Mouse (Mus musculus): ENCODE measurements around the gene Zfhx3. TPM values are rescaled to one million over a fixed set of nuclear protein-coding genes. Genes with fewer than 3 reads are reported as not detected.

Gene Zfhx3
- polyA plus RNA-seq, 2 experiments: 14.4 to 26.1 TPM

DNA sequence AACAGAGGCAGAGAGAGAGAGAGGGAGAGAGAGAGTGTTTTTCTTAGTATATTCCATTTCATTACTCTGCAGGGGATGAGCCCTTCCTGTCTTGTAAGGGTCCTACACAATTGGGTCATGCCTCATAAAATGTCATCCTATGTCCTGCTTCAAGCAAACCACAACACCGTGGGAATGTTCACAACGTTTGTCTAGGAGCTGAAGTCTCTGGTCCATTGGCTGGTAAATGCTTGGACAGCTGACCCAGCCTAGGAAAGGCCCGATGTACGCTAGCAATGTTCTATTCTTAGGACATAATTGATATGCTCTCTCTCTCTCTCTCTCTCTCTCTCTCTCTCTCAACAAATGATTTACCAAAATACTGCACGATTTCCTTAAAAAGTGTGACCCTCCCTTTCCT lies 666.2 kb downstream of the Zfhx3 start:
- H3K9me3 ChIP-seq (ENCODE audit: control insufficient read depth, low read length): no peaks in the 10 kb centered on the region
- no peak overlapping the region for H3K4me2 ChIP-seq (replicated peaks; ENCODE audit: low read depth, low read length, severe bottlenecking)
- no peak overlapping the region for H3K27ac ChIP-seq (replicated peaks; ENCODE audit: low read depth, low read length)
- no peak for ATAC-seq (ENCODE audit: low FRiP score, low read depth)
- no peak for DNase-seq (ENCODE audit: low spot score)
- 78% methylated on average over 5 of the region's 5 CpGs for WGBS
- H3K9ac ChIP-seq (ENCODE audit: low read depth, low read length, severe bottlenecking): no peak overlapping the region
- H3K27me3 ChIP-seq (ENCODE audit: control insufficient read depth, insufficient read depth, low read length): no peaks in the 10 kb centered on the region
- no peak overlapping the region for H3K4me3 ChIP-seq (replicated peaks; ENCODE audit: low read length)
- no peak for TF ChIP-seq POLR2A (IDR thresholded peaks at IDR 0.05; ENCODE audit: borderline replicate concordance, extremely low read depth, insufficient read depth, insufficient read length)
- H3K36me3 ChIP-seq (ENCODE audit: control insufficient read depth, insufficient read depth, low read length): no peaks in the 10 kb centered on the region
- peaks cover 4% of the 10 kb centered on the region for H3K4me1 ChIP-seq (ENCODE audit: control insufficient read depth, insufficient read depth, low read length)

DNA sequence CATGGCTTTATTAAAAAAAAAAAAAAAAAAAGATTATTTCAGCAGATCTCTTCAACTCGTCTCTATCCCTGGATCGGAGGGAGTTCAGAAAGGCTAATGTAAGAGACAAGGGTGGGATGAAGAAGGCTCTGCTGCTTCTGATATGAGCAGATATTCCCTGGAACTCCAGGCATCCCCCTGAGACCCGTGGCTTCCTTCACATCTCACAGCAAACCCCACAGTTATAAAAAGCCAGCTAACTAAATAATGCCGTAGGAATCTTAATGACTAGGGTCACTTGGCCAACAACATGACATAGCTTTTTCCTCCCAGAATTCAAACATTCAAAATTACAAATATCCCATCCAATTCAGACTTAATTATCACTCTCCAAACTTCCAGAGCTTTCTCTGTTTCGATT lies 666.7 kb downstream of the Zfhx3 start:
- no peak overlapping the region for H3K4me3 ChIP-seq (replicated peaks; ENCODE audit: low read length)
- H3K9me3 ChIP-seq (ENCODE audit: control insufficient read depth, low read length): no peaks in the 10 kb centered on the region
- no peaks in the 10 kb centered on the region for H3K27me3 ChIP-seq (ENCODE audit: control insufficient read depth, insufficient read depth, low read length)
- peaks cover 4% of the 10 kb centered on the region for H3K4me1 ChIP-seq (ENCODE audit: control insufficient read depth, insufficient read depth, low read length)
- H3K4me2 ChIP-seq (replicated peaks; ENCODE audit: low read depth, low read length, severe bottlenecking): no peak overlapping the region
- DNase-seq (ENCODE audit: low spot score) (no peak), ATAC-seq (ENCODE audit: low FRiP score, low read depth) (no peak)
- no peak overlapping the region for H3K27ac ChIP-seq (replicated peaks; ENCODE audit: low read depth, low read length)
- no peak overlapping the region for H3K9ac ChIP-seq (ENCODE audit: low read depth, low read length, severe bottlenecking)
- H3K36me3 ChIP-seq (ENCODE audit: control insufficient read depth, insufficient read depth, low read length): no peaks in the 10 kb centered on the region
- no peak for TF ChIP-seq POLR2A (IDR thresholded peaks at IDR 0.05; ENCODE audit: borderline replicate concordance, extremely low read depth, insufficient read depth, insufficient read length)
- WGBS: 58% methylated on average over 5 of the region's 5 CpGs

DNA sequence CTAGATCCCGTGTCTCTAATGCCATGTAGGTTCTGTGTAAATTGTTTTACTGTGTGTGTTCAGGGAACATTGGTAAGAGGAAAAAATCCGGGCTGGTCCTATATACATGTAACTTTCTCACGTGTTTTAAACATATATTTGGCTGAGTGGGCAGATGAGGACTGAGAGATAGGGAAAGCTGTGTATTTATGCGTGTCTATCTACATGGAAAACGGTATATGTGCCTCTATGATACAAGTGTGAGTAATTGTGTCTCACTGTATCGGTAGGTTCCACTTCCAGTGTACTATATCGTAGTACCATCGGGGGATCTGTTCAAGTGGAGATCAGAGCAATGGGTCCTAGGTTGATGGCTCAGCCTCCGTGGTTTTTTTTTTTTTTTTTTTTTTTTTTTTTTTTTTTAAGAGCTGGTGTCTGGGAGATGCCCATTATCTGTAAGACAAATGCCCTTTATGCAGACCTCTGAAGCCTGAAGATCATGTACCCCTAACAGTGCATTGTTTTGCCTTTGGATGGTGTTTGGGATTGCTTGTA lies 668.8 kb downstream of the Zfhx3 start:
- 89% methylated on average over 9 of the region's 9 CpGs for WGBS

DNA sequence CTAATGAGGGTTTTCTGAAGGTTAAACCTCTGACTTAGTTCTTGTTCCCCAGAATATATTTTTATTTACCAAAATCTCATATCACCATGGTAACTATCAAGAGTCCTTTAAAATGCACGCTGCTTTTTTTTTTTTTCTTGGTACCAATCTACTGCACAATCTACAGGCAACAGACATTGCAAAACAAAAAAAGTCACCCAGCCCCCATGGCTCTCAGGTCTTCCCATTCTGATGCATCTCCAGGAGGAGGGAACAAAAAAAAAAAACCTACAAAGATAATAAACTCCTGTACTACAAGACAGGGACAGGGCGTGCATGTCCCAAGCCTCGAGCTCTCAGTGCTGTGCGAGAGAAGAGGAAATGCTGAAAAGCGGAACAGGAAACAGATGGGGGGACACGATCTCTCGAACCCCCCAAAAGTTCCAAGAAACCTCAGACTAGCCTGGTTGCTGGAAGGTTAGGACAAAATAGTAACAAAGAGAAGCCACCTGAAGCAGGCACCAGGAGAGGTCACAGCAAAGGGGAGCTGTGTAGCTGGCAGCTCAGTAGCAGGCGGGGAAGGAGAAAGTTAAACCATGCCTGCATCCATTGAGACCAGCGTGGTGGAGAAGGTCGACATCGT lies 669.5 kb downstream of the Zfhx3 start:
- DNase-seq (ENCODE audit: low spot score): no peak
- H3K4me3 ChIP-seq (replicated peaks; ENCODE audit: low read length): no peak overlapping the region

More for the DNA sequence above, 668.8 kb downstream of the Zfhx3 start:
- TF ChIP-seq POLR2A (IDR thresholded peaks at IDR 0.05; ENCODE audit: borderline replicate concordance, extremely low read depth, insufficient read depth, insufficient read length): no peak
- Histone ChIP-seq H3K4me2 (replicated peaks; ENCODE audit: low read depth, low read length, severe bottlenecking) (no peak overlapping the region), H3K4me3 (replicated peaks; ENCODE audit: low read length) (no peak overlapping the region), H3K27ac (replicated peaks; ENCODE audit: low read depth, low read length) (no peak overlapping the region), H3K9me3 (ENCODE audit: control insufficient read depth, low read length) (no peaks in the 10 kb centered on the region), H3K4me1 (ENCODE audit: control insufficient read depth, insufficient read depth, low read length) (peaks cover 4% of the 10 kb centered on the region), H3K27me3 (ENCODE audit: control insufficient read depth, insufficient read depth, low read length) (no peaks in the 10 kb centered on the region), H3K36me3 (ENCODE audit: control insufficient read depth, insufficient read depth, low read length) (no peaks in the 10 kb centered on the region), H3K9ac (ENCODE audit: low read depth, low read length, severe bottlenecking) (no peak overlapping the region)
- ATAC-seq (ENCODE audit: low FRiP score, low read depth) (no peak), DNase-seq (ENCODE audit: low spot score) (no peak)

DNA sequence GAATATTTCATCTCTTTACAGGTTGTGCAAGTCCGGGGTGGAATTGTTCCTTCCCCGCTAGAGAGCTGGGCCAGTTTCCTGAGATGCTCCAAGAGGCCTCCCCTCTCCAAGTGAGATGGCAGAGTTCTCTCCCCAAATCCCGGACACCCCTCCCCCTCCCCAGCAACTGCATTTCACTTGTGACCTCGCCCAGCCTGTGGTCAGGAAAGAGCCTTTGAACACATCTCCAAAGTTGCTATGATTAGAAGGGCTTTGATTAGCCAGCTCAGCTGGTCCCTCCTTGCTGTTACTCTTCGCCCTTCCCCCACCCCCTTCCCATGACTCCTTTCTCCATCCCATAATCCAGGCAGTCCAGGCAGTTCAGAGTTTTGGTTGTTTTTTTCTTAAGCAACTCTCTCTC lies 670.4 kb downstream of the Zfhx3 start:
- H3K27me3 ChIP-seq (ENCODE audit: control insufficient read depth, insufficient read depth, low read length): no peaks in the 10 kb centered on the region
- no peak overlapping the region for H3K4me3 ChIP-seq (replicated peaks; ENCODE audit: low read length)
- H3K27ac ChIP-seq (replicated peaks; ENCODE audit: low read depth, low read length): no peak overlapping the region
- WGBS: 29% methylated on average over 5 of the region's 5 CpGs
- TF ChIP-seq POLR2A (IDR thresholded peaks at IDR 0.05; ENCODE audit: borderline replicate concordance, extremely low read depth, insufficient read depth, insufficient read length): no peak
- H3K9ac ChIP-seq (ENCODE audit: low read depth, low read length, severe bottlenecking): no peak overlapping the region
- H3K4me1 ChIP-seq (ENCODE audit: control insufficient read depth, insufficient read depth, low read length): peaks cover 4% of the 10 kb centered on the region
- H3K36me3 ChIP-seq (ENCODE audit: control insufficient read depth, insufficient read depth, low read length): no peaks in the 10 kb centered on the region
- ATAC-seq (ENCODE audit: low FRiP score, low read depth): no peak
- DNase-seq (ENCODE audit: low spot score): no peak
- H3K9me3 ChIP-seq (ENCODE audit: control insufficient read depth, low read length): no peaks in the 10 kb centered on the region
- H3K4me2 ChIP-seq (replicated peaks; ENCODE audit: low read depth, low read length, severe bottlenecking): no peak overlapping the region

More for the DNA sequence above, 669.5 kb downstream of the Zfhx3 start:
- WGBS: 60% methylated on average over 11 of the region's 11 CpGs
- Histone ChIP-seq H3K9me3 (ENCODE audit: control insufficient read depth, low read length) (no peaks in the 10 kb centered on the region), H3K9ac (ENCODE audit: low read depth, low read length, severe bottlenecking) (no peak overlapping the region), H3K4me1 (ENCODE audit: control insufficient read depth, insufficient read depth, low read length) (peaks cover 4% of the 10 kb centered on the region), H3K27ac (replicated peaks; ENCODE audit: low read depth, low read length) (no peak overlapping the region), H3K4me2 (replicated peaks; ENCODE audit: low read depth, low read length, severe bottlenecking) (no peak overlapping the region), H3K27me3 (ENCODE audit: control insufficient read depth, insufficient read depth, low read length) (no peaks in the 10 kb centered on the region), H3K36me3 (ENCODE audit: control insufficient read depth, insufficient read depth, low read length) (no peaks in the 10 kb centered on the region)
- ATAC-seq (ENCODE audit: low FRiP score, low read depth): no peak
- TF ChIP-seq POLR2A (IDR thresholded peaks at IDR 0.05; ENCODE audit: borderline replicate concordance, extremely low read depth, insufficient read depth, insufficient read length): no peak
